Mouse (Mus musculus): ENCODE measurements around the gene Zcchc2. TPM values are rescaled to one million over a fixed set of nuclear protein-coding genes. Genes with fewer than 3 reads are reported as not detected.

The Zcchc2 gene
- polyA plus RNA-seq, 1 experiment from 2014 or later, result 3.4 TPM

- ATAC-seq, result peak; percentile 37
- H3K4me2 ChIP-seq (ENCODE audit: low read length), result no peak overlapping the region
Measured at GRCm38 (mm10) chr1:106070814-106071213, 80.6 kb downstream of the Zcchc2 start.

GRCm38 (mm10) chr1:106071237-106072070 lies 81.2 kb downstream of the Zcchc2 start:
- WGBS, result 10% methylated on average over 9 of the region's 9 CpGs
- H3K4me2 ChIP-seq (ENCODE audit: low read length), result peak overlapping the region; percentile 57

More at GRCm38 (mm10) chr1:106070814-106071213, 80.6 kb downstream of the Zcchc2 start:
- no peak overlapping the region for H3K9ac ChIP-seq (ENCODE audit: low read depth, low read length)
- H3K4me1 ChIP-seq (ENCODE audit: control insufficient read depth, insufficient read depth, low read length), result peaks cover 9% of the 10 kb centered on the region; the same call in 1 of the 2 replicates
- H3K27me3 ChIP-seq (ENCODE audit: control insufficient read depth, insufficient read depth, low read depth, low read length), result 0 out of 2 replicates have a peak, but pooled peaks cover 2% of the 10 kb centered on the region
- H3K36me3 ChIP-seq (ENCODE audit: control insufficient read depth, insufficient read depth, low read length), result no peaks in the 10 kb centered on the region
- H3K9me3 ChIP-seq (replicated peaks; ENCODE audit: control insufficient read depth, low read length, poor library complexity, severe bottlenecking), result no peaks in the 10 kb centered on the region
- no peak overlapping the region for H3K27ac ChIP-seq (ENCODE audit: low read length)
- no peak overlapping the region for H3K4me3 ChIP-seq (ENCODE audit: low read depth, low read length)
- 59% methylated on average over 4 of the region's 4 CpGs for WGBS

GRCm38 (mm10) chr1:106072071-106072440 lies 81.8 kb downstream of the Zcchc2 start:
- H3K36me3 ChIP-seq (ENCODE audit: control insufficient read depth, insufficient read depth, low read length), result no peaks in the 10 kb centered on the region
- H3K27ac ChIP-seq (ENCODE audit: low read length), result no peak overlapping the region
- peak overlapping the region; percentile 23 for H3K4me3 ChIP-seq (ENCODE audit: low read depth, low read length)
- peaks cover 9% of the 10 kb centered on the region; the same call in 1 of the 2 replicates for H3K4me1 ChIP-seq (ENCODE audit: control insufficient read depth, insufficient read depth, low read length)
- H3K27me3 ChIP-seq (ENCODE audit: control insufficient read depth, insufficient read depth, low read depth, low read length), result 0 out of 2 replicates have a peak, but pooled peaks cover 2% of the 10 kb centered on the region
- H3K9ac ChIP-seq (ENCODE audit: low read depth, low read length), result peak overlapping the region; percentile 50
- no peaks in the 10 kb centered on the region for H3K9me3 ChIP-seq (replicated peaks; ENCODE audit: control insufficient read depth, low read length, poor library complexity, severe bottlenecking)
- peak overlapping the region; percentile 57 for H3K4me2 ChIP-seq (ENCODE audit: low read length)
- peak; percentile 89 for ATAC-seq
- 3% methylated on average over 10 of the region's 10 CpGs for WGBS

More at GRCm38 (mm10) chr1:106071237-106072070, 81.2 kb downstream of the Zcchc2 start:
- peak; percentile 83 for ATAC-seq
- H3K4me3 ChIP-seq (ENCODE audit: low read depth, low read length), result peak overlapping the region; percentile 23
- no peak overlapping the region for H3K27ac ChIP-seq (ENCODE audit: low read length)
- no peaks in the 10 kb centered on the region for H3K36me3 ChIP-seq (ENCODE audit: control insufficient read depth, insufficient read depth, low read length)
- H3K9me3 ChIP-seq (replicated peaks; ENCODE audit: control insufficient read depth, low read length, poor library complexity, severe bottlenecking), result no peaks in the 10 kb centered on the region
- peak overlapping the region; percentile 50; the same call in 1 of the 2 replicates for H3K9ac ChIP-seq (ENCODE audit: low read depth, low read length)
- H3K27me3 ChIP-seq (ENCODE audit: control insufficient read depth, insufficient read depth, low read depth, low read length), result 0 out of 2 replicates have a peak, but pooled peaks cover 2% of the 10 kb centered on the region
- peaks cover 9% of the 10 kb centered on the region; the same call in 1 of the 2 replicates for H3K4me1 ChIP-seq (ENCODE audit: control insufficient read depth, insufficient read depth, low read length)

- Histone ChIP-seq H3K27ac (ENCODE audit: low read length) (no peak overlapping the region), H3K4me3 (ENCODE audit: low read depth, low read length) (no peak overlapping the region), H3K36me3 (ENCODE audit: control insufficient read depth, insufficient read depth, low read length) (no peaks in the 10 kb centered on the region), H3K27me3 (ENCODE audit: control insufficient read depth, insufficient read depth, low read depth, low read length) (0 out of 2 replicates have a peak, but pooled peaks cover 2% of the 10 kb centered on the region), H3K9me3 (replicated peaks; ENCODE audit: control insufficient read depth, low read length, poor library complexity, severe bottlenecking) (no peaks in the 10 kb centered on the region), H3K9ac (ENCODE audit: low read depth, low read length) (no peak overlapping the region), H3K4me1 (ENCODE audit: control insufficient read depth, insufficient read depth, low read length) (peaks cover 9% of the 10 kb centered on the region; the same call in 1 of the 2 replicates), H3K4me2 (ENCODE audit: low read length) (no peak overlapping the region)
- no peak for ATAC-seq
- 84% methylated on average over 7 of the region's 7 CpGs for WGBS
Measured at GRCm38 (mm10) chr1:106073166-106073565, 83.0 kb downstream of the Zcchc2 start.

GRCm38 (mm10) chr1:106074141-106074540 lies 83.9 kb downstream of the Zcchc2 start:
- Histone ChIP-seq H3K36me3 (ENCODE audit: control insufficient read depth, insufficient read depth, low read length) (no peaks in the 10 kb centered on the region), H3K4me1 (ENCODE audit: control insufficient read depth, insufficient read depth, low read length) (peaks cover 9% of the 10 kb centered on the region; the same call in 1 of the 2 replicates), H3K4me2 (ENCODE audit: low read length) (no peak overlapping the region), H3K27me3 (ENCODE audit: control insufficient read depth, insufficient read depth, low read depth, low read length) (0 out of 2 replicates have a peak, but pooled peaks cover 2% of the 10 kb centered on the region), H3K4me3 (ENCODE audit: low read depth, low read length) (no peak overlapping the region), H3K9me3 (replicated peaks; ENCODE audit: control insufficient read depth, low read length, poor library complexity, severe bottlenecking) (no peaks in the 10 kb centered on the region), H3K9ac (ENCODE audit: low read depth, low read length) (no peak overlapping the region), H3K27ac (ENCODE audit: low read length) (no peak overlapping the region)
- 72% methylated on average over 7 of the region's 7 CpGs for WGBS
- ATAC-seq, result no peak

DNA sequence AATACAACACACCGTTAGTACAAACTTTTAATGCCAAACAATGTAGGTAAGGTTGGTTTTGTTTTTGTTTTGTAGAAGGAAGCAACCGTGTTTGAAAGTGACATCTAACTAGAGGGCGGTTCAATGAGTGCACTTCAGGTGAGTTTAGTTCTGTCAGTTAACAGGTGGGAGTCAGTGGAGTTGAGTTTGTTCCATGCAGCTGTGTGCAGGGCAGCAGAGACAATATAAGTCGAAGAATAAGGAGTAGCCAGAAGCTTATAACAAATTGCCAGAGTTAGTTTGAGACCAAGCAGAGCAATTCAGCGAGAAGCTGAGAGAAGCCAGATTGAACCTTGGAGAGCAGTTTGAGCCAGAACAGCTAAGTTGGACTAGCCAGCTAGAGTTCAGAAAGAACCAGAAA lies 84.5 kb downstream of the Zcchc2 start:
- no peak for ATAC-seq
- Histone ChIP-seq H3K4me1 (ENCODE audit: control insufficient read depth, insufficient read depth, low read length) (peaks cover 9% of the 10 kb centered on the region; the same call in 1 of the 2 replicates), H3K9ac (ENCODE audit: low read depth, low read length) (no peak overlapping the region), H3K27me3 (ENCODE audit: control insufficient read depth, insufficient read depth, low read depth, low read length) (0 out of 2 replicates have a peak, but pooled peaks cover 2% of the 10 kb centered on the region), H3K27ac (ENCODE audit: low read length) (no peak overlapping the region), H3K4me3 (ENCODE audit: low read depth, low read length) (no peak overlapping the region), H3K4me2 (ENCODE audit: low read length) (no peak overlapping the region), H3K9me3 (replicated peaks; ENCODE audit: control insufficient read depth, low read length, poor library complexity, severe bottlenecking) (no peaks in the 10 kb centered on the region), H3K36me3 (ENCODE audit: control insufficient read depth, insufficient read depth, low read length) (no peaks in the 10 kb centered on the region)
- 95% methylated on average over 5 of the region's 5 CpGs for WGBS

- Histone ChIP-seq H3K4me3 (ENCODE audit: low read depth, low read length) (no peak overlapping the region), H3K4me1 (ENCODE audit: control insufficient read depth, insufficient read depth, low read length) (peaks cover 6% of the 10 kb centered on the region; the same call in 1 of the 2 replicates), H3K9me3 (replicated peaks; ENCODE audit: control insufficient read depth, low read length, poor library complexity, severe bottlenecking) (no peaks in the 10 kb centered on the region), H3K4me2 (ENCODE audit: low read length) (no peak overlapping the region), H3K27me3 (ENCODE audit: control insufficient read depth, insufficient read depth, low read depth, low read length) (no peaks in the 10 kb centered on the region), H3K27ac (ENCODE audit: low read length) (no peak overlapping the region), H3K36me3 (ENCODE audit: control insufficient read depth, insufficient read depth, low read length) (no peaks in the 10 kb centered on the region), H3K9ac (ENCODE audit: low read depth, low read length) (no peak overlapping the region)
- 79% methylated on average over 3 of the region's 3 CpGs for whole genome bisulfite sequencing
- ATAC-seq, result no peak
Measured at GRCm38 (mm10) chr1:106076641-106077040, 86.4 kb downstream of the Zcchc2 start.

- Histone ChIP-seq H3K9me3 (replicated peaks; ENCODE audit: control insufficient read depth, low read length, poor library complexity, severe bottlenecking) (no peaks in the 10 kb centered on the region), H3K9ac (ENCODE audit: low read depth, low read length) (no peak overlapping the region), H3K4me2 (ENCODE audit: low read length) (no peak overlapping the region), H3K36me3 (ENCODE audit: control insufficient read depth, insufficient read depth, low read length) (no peaks in the 10 kb centered on the region), H3K27ac (ENCODE audit: low read length) (no peak overlapping the region), H3K27me3 (ENCODE audit: control insufficient read depth, insufficient read depth, low read depth, low read length) (no peaks in the 10 kb centered on the region), H3K4me1 (ENCODE audit: control insufficient read depth, insufficient read depth, low read length) (peaks cover under 1% of the 10 kb centered on the region; the same call in 1 of the 2 replicates), H3K4me3 (ENCODE audit: low read depth, low read length) (no peak overlapping the region)
- ATAC-seq, result no peak
- WGBS, result 95% methylated on average over 3 of the region's 3 CpGs
Measured at GRCm38 (mm10) chr1:106077166-106077565, 87.0 kb downstream of the Zcchc2 start.
